8 mouse cellular contexts compared by ENCODE assay signal in the genomic region with DNA sequence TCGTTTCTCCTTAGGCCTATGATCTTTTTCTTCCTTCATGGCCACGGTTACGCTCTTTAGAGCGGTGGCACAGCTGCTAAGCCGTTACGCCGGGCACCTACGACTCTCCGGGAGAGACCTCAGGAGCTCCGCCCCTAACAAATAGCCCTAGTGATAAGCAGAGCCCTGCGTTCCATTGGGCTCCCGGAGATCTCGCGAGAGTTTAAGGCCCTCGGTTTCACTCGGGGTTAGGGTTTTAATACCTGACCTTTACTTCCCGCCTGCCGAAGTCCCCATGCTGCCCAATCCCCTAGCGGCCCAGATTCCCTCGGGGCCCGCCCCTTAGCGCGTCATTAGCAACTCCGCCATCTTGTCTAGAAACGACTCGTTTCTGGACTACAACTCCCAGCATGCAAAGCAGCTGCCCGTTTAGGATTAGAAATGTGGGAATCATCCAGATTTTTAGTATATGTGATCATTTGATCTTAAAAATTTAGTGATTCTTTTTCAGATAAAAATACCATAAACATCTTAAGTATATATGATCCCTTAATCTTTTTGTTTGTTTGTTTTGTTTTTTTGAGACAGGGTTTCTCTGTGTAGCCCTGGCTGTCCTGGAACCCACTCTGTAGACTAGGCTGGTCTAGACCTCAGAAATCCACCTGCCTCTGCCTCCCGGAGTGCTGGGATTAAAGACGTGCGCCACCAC. TPM values are rescaled to one million over a fixed set of nuclear protein-coding genes. Genes with fewer than 3 reads are reported as not detected.
DNase-seq lines count a peak whose midpoint lies in the region; ATAC-seq lines count a peak whose summit lies in the region.

A gene (minus strand): TSS at position 130 of the 688 bp plus-strand sequence.

- intact Hi-C loops in heart, postnatal 14 days (cut with DNase I), result no loop called here

- H3K4me2 ChIP-seq in forebrain, embryonic 14.5 days (ENCODE audit: low read length), result peak within 1 kb of the TSS; percentile 55
- peak within 1 kb of the TSS; percentile 60 for H3K4me2 ChIP-seq in neural tube, embryonic 15.5 days

- no peaks in the 10 kb centered on the region for H3K27me3 ChIP-seq in forebrain, embryonic 14.5 days (replicated peaks; ENCODE audit: control insufficient read depth, insufficient read depth, low read length)
- no peaks in the 10 kb centered on the region for H3K27me3 ChIP-seq in neural tube, embryonic 15.5 days (replicated peaks)

- peaks cover 4% of the 10 kb centered on the region; the same call in 1 of the 2 replicates for H3K36me3 ChIP-seq in forebrain, embryonic 14.5 days (ENCODE audit: control insufficient read depth, insufficient read depth, low read length)
- H3K36me3 ChIP-seq in neural tube, embryonic 15.5 days, result no peaks in the 10 kb centered on the region

- H3K9me3 ChIP-seq in forebrain, embryonic 14.5 days (replicated peaks; ENCODE audit: control insufficient read depth, low read length), result no peaks in the 10 kb centered on the region
- no peaks in the 10 kb centered on the region for H3K9me3 ChIP-seq in neural tube, embryonic 15.5 days (replicated peaks)

- peak; percentile 99 for ATAC-seq in forebrain, embryonic 14.5 days
- ATAC-seq in neural tube, embryonic 15.5 days (ENCODE audit: low FRiP score), result peak; percentile 97

- no peaks in the 10 kb centered on the region for H3K4me1 ChIP-seq in forebrain, embryonic 14.5 days (ENCODE audit: control insufficient read depth, insufficient read depth, low read length)
- H3K4me1 ChIP-seq in neural tube, embryonic 15.5 days, result no peaks in the 10 kb centered on the region

- 34% methylated on average over 30 of the region's 30 CpGs for WGBS in forebrain, embryonic 14.5 days
- 23% methylated on average over 30 of the region's 30 CpGs for WGBS in neural tube, embryonic 15.5 days

- peak within 1 kb of the TSS; percentile 74 for H3K27ac ChIP-seq in forebrain, embryonic 14.5 days (ENCODE audit: low read depth, low read length)
- peak within 1 kb of the TSS; percentile 89 for H3K27ac ChIP-seq in neural tube, embryonic 15.5 days (replicated peaks)

- peak within 1 kb of the TSS; percentile 50 for H3K4me3 ChIP-seq in forebrain, embryonic 14.5 days (ENCODE audit: low read depth, low read length)
- peak within 1 kb of the TSS; percentile 57 for H3K4me3 ChIP-seq in neural tube, embryonic 15.5 days (replicated peaks)

- peak within 1 kb of the TSS; percentile 65 for H3K9ac ChIP-seq in forebrain, embryonic 14.5 days (ENCODE audit: low read length)
- H3K9ac ChIP-seq in neural tube, embryonic 15.5 days (replicated peaks), result peak within 1 kb of the TSS; percentile 60

- peak; percentile 96 for DNase-seq in ES-CJ7 (ENCODE audit: low read depth, low spot score)
- DNase-seq in cerebellum, adult 11 months, result peak; percentile 86
- peak; percentile 97 for DNase-seq in forebrain, embryonic 14.5 days (ENCODE audit: low spot score)
- peak; percentile 89 to 92 for DNase-seq in heart, postnatal 14 days
- DNase-seq in layer of hippocampus, adult 11-12 months (ENCODE audit: low spot score), result peak; percentile 93
- DNase-seq in lung, adult 18-20 months, result peak; percentile 95 to 97
- peak; percentile 93 for DNase-seq in testis, postnatal 14 days (ENCODE audit: low spot score)

RNA-seq across cellular contexts. Expression of the gene that starts here (rescaled TPM):
- 20.2 and 20.7 TPM in 2 replicates for polyA plus RNA-seq in forebrain, embryonic 14.5 days (2014; fragmentation: Nextera tagmentation; extraction: Ambion mirVana)
- total RNA-seq in heart, postnatal 14 days (2021), result 10 to 100 TPM in 1 of 2 experiments, 1 to 10 TPM in 1; 6.7 to 10.2 TPM
- 29.4 and 31.9 TPM in 2 replicates for polyA plus RNA-seq in neural tube, embryonic 15.5 days (2015; fragmentation: Nextera tagmentation; extraction: Ambion mirVana)

Comparison
In these comparisons a context has a peak if more than half of its experiments do, and no peak if none do; other contexts are left out.
1. Peak in every context shown above with its lines: DNase-seq, ATAC-seq, H3K4me3 ChIP-seq and H3K27ac ChIP-seq.